Mouse (Mus musculus): ENCODE measurements around the gene Tbl2. TPM values are rescaled to one million over a fixed set of nuclear protein-coding genes. Genes with fewer than 3 reads are reported as not detected.

Gene Tbl2
- total RNA-seq, 1 experiment from 2014 or later, result 46.0 TPM

GRCm38 (mm10) chr5:135186621-135187348 lies 37.3 kb downstream of the Tbl2 start, which contains the start of gene Baz1b:
Gene Baz1b, plus strand, starts transcription at chr5:135187264.
- DNase-seq, result peak; percentile 97

- DNase-seq, result peak; percentile 84
Observed at GRCm38 (mm10) chr5:135187349-135188213, 38.1 kb downstream of the Tbl2 start.

- no peak for DNase-seq
Observed at GRCm38 (mm10) chr5:135188214-135188554, 38.7 kb downstream of the Tbl2 start.

GRCm38 (mm10) chr5:135189281-135190022 lies 40.0 kb downstream of the Tbl2 start:
- no peak for DNase-seq

- DNase-seq, result peak; percentile 41
Observed at GRCm38 (mm10) chr5:135191620-135192019, 42.2 kb downstream of the Tbl2 start.

- DNase-seq, result no peak
Observed at GRCm38 (mm10) chr5:135192431-135192830, 43.0 kb downstream of the Tbl2 start.

GRCm38 (mm10) chr5:135196367-135196766 lies 46.9 kb downstream of the Tbl2 start:
- DNase-seq, result no peak

GRCm38 (mm10) chr5:135202763-135203162 lies 53.3 kb downstream of the Tbl2 start:
- DNase-seq, result no peak

- no peak for DNase-seq
Observed at GRCm38 (mm10) chr5:135208197-135208596, 58.7 kb downstream of the Tbl2 start.

Small RNA genes within 50 kb of the gene (microRNA-seq; reads per million reads assigned to microRNA genes)
- gene Gm25315, result 0 reads per million in 2 experiments

Other genes with a start within 250 kb of the Tbl2 start
- gene Tmem270, start 242.9 kb upstream of the Tbl2 start, total RNA-seq (2021), result not detected in 2 replicates
- gene Cldn13, start 234.1 kb upstream of the Tbl2 start, total RNA-seq (2021), result not detected in 2 replicates
- gene Mettl27, start 217.3 kb upstream of the Tbl2 start, total RNA-seq (2021), result 24.9 and 39.9 TPM in 2 replicates
- gene Cldn4, start 202.7 kb upstream of the Tbl2 start, total RNA-seq (2021), result not detected in 2 replicates
- 1.0 and 2.2 TPM in 2 replicates for gene Cldn3, start 163.4 kb upstream of the Tbl2 start, total RNA-seq (2021)
- 54.5 and 61.8 TPM in 2 replicates for gene Abhd11, start 140.5 kb upstream of the Tbl2 start, total RNA-seq (2021)
- gene Stx1a, start 126.2 kb upstream of the Tbl2 start, total RNA-seq (2021), result 10.4 and 11.1 TPM in 2 replicates
- gene Dnajc30, start 85.5 kb upstream of the Tbl2 start, total RNA-seq (2021), result 29.6 and 38.8 TPM in 2 replicates
- gene Bud23, start 84.7 kb upstream of the Tbl2 start, total RNA-seq (2021), result 58.5 and 66.1 TPM in 2 replicates
- 2.2 and 4.1 TPM in 2 replicates for gene Vps37d, start 71.4 kb upstream of the Tbl2 start, total RNA-seq (2021)
- gene Mlxipl, start 59.8 kb upstream of the Tbl2 start, total RNA-seq (2021), result 70.1 and 79.1 TPM in 2 replicates
- 63.2 and 64.0 TPM in 2 replicates for gene Bcl7b, start 18.6 kb downstream of the Tbl2 start, total RNA-seq (2021)
- 85.7 and 114 TPM in 2 replicates for gene Baz1b, start 37.6 kb downstream of the Tbl2 start, total RNA-seq (2021)
- gene Fzd9, start 101.6 kb downstream of the Tbl2 start, total RNA-seq (2021), result 2.4 and 3.1 TPM in 2 replicates
- gene Fkbp6, start 200.4 kb downstream of the Tbl2 start, total RNA-seq (2021), result 0.30 TPM in 1 of 2 replicates, not detected in the other
- gene Trim50, start 203.6 kb downstream of the Tbl2 start, total RNA-seq (2021), result not detected in 2 replicates
- gene Nsun5, start 220.3 kb downstream of the Tbl2 start, total RNA-seq (2021), result 22.6 and 25.0 TPM in 2 replicates
- 24.6 and 25.7 TPM in 2 replicates for gene Pom121, start 244.9 kb downstream of the Tbl2 start, total RNA-seq (2021)

All from adrenal gland, postnatal 25 days (tissue).